Mouse (Mus musculus) hindbrain, embryonic 10.5 days (tissue): ENCODE measurements at regions not wholly inside any gene's neighbourhood (a gene's known extent, or its start where the extent isn't known, plus 50 kb on each side); places are given as distances from the start of the nearest gene placed in this dataset.

Source experiments
- DNase-seq: peaks from one replicate; pipeline ENCODE4 v3.0.0-alpha.2; 2017; ENCODE audit warnings: low spot score
- H3K27ac ChIP-seq: fragments of 300-500 bp; sonication (generic); 2 replicates; pipeline ENCODE4 v1.5.1; 2016; ENCODE audit warnings: mild to moderate bottlenecking, moderate library complexity
- H3K27me3 ChIP-seq: fragments of 300-500 bp; sonication (generic); 2 replicates; pipeline ENCODE4 v1.6.1; 2016; ENCODE audit warnings: mild to moderate bottlenecking; ENCODE audit not compliant: poor library complexity, insufficient read depth, severe bottlenecking
- H3K36me3 ChIP-seq: fragments of 300-500 bp; sonication (generic); 2 replicates; pipeline ENCODE4 v1.6.1; 2016; ENCODE audit warnings: mild to moderate bottlenecking, moderate library complexity
- H3K4me1 ChIP-seq: fragments of 300-500 bp; sonication (generic); replicated peaks from 2 replicates; pipeline ENCODE4 v1.6.1; 2016; ENCODE audit warnings: mild to moderate bottlenecking
- H3K4me3 ChIP-seq: fragments of 300-500 bp; sonication (generic); 2 replicates; pipeline ENCODE4 v1.5.1; 2016; ENCODE audit warnings: mild to moderate bottlenecking, moderate library complexity
- H3K9me3 ChIP-seq: fragments of 300-500 bp; sonication (generic); 2 replicates; pipeline ENCODE4 v1.6.1; 2016; ENCODE audit warnings: mild to moderate bottlenecking, moderate library complexity
- WGBS: fragments of 180-500 bp; shearing (Covaris S2); methylation state at CpG from one replicate; pipeline ENCODE4 v1.1.7; 2016; 5-methylcytosine and 5-hydroxymethylcytosine counted together

DNA sequence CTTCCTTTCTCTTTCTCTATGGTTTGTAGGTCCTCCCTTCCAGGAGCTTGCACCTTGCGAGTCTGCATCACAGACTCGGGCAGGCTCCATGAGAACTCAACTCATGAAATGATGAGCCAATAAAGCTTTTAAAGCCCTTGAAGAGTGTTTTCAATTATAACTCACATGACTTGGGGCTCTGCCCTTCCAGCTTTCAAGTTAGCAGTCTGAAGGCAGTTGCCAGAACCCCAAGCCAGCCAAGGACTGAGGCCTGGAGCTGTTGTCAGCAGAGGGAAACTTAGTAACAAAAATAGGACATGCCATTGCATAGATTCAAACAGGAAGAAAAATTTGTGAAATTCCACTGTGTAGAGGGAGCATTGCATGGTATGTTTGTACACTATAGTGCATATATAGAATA lies 169.3 kb downstream of the Mex3b start:
- no peaks in the 10 kb centered on the region for H3K9me3 ChIP-seq
- WGBS = 71% methylated on average over 2 of the region's 2 CpGs
- H3K4me1 ChIP-seq = peaks cover 13% of the 10 kb centered on the region
- DNase-seq = no peak
- no peak overlapping the region for H3K27ac ChIP-seq
- H3K4me3 ChIP-seq = no peak overlapping the region
- no peaks in the 10 kb centered on the region for H3K36me3 ChIP-seq
- H3K27me3 ChIP-seq = no peaks in the 10 kb centered on the region

DNA sequence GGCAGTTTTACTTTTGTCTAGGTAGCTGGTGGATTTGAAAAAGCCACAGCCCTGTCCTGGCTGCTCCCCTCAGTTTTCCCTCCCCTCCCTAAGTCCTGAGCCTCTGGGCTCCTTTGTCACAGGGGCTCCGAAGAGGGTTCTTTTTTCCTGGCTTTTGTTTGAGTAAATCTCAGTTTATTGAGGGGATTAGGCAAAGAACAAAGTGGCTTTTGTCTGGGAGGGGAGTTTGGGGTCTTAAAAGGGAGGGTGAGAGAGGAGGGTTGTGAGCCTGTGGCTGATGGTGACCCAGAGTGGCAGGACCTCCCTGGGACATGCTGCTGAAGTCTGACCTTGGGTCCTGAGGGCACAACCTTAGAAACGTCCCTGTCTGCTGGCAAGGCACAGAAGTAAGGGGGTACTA lies 170.0 kb downstream of the Mex3b start:
- Histone ChIP-seq H3K27ac (peak overlapping the region; percentile 36), H3K9me3 (no peaks in the 10 kb centered on the region), H3K4me3 (no peak overlapping the region), H3K36me3 (no peaks in the 10 kb centered on the region), H3K27me3 (no peaks in the 10 kb centered on the region), H3K4me1 (peaks cover 13% of the 10 kb centered on the region)
- peak; percentile 21 for DNase-seq
- WGBS = 0% methylated on average over 2 of the region's 2 CpGs

DNA sequence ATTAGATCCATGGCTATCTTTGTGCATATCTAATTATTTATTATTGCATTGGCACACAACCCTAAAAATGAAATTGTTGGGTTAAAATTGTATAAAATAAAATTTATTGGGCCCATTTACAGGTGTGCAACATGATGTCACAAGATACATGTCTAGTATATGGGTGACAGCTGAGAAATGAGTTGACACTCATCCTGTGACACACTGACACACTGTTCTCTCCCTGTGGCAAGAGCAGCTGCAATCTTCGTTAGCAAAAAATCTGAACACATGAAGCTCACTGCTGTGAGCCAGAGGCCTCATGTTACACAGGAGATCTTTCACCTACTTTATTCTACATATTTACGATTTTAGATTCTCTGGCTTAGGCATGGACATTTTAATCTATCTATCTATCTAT lies 170.6 kb downstream of the Mex3b start:
- H3K4me1 ChIP-seq = peaks cover 13% of the 10 kb centered on the region
- DNase-seq = no peak
- H3K9me3 ChIP-seq = no peaks in the 10 kb centered on the region
- no peaks in the 10 kb centered on the region for H3K27me3 ChIP-seq
- 0 out of 2 replicates have a peak overlapping the region, but pooled peaks have one; percentile 36 for H3K27ac ChIP-seq
- WGBS = 51% methylated on average over 2 of the region's 2 CpGs
- no peak overlapping the region for H3K4me3 ChIP-seq
- H3K36me3 ChIP-seq = no peaks in the 10 kb centered on the region

DNA sequence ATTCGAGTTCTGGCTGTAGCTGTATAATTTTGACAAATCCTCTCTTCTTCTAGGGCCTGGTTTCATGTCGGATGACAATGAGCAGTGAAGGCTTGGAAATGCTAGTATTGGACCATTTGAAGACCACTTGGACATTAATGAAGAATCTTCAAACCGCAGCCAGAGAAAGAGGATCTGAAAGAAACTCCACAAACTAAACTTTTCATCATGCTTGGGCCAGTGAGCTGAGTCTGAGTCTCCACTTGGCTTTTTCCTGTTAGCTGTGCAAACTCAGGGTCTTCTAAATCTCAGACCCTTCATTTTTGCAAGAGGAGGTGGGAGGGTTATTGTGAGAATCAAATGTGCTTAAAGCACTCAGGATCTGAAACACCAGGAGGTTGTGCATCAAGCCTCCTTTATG lies 176.6 kb downstream of the Mex3b start:
- DNase-seq = no peak
- no peaks in the 10 kb centered on the region for H3K4me1 ChIP-seq
- no peaks in the 10 kb centered on the region for H3K36me3 ChIP-seq
- H3K9me3 ChIP-seq = no peaks in the 10 kb centered on the region
- no peak overlapping the region for H3K27ac ChIP-seq
- H3K4me3 ChIP-seq = no peak overlapping the region
- H3K27me3 ChIP-seq = no peaks in the 10 kb centered on the region
- WGBS = 90% methylated on average over 3 of the region's 3 CpGs

DNA sequence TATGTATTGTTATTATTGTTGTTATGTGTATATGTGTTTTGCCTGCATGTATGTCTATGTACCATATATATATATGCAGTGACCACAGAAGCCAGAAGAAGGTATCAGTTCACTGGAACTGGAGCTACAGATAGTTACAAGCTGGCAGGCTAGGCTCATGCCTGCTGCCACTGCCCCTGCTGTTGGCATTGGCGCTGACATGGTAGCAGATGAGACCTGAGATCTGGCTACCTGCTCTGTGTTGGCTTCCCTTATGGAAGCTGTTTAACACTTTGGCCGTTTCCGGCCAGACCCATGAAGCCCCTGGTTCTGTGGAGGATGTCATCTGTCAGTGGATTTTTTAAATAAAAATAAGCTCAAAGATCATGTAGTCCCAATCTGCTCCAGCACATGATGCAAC lies 178.1 kb downstream of the Mex3b start:
- no peaks in the 10 kb centered on the region for H3K36me3 ChIP-seq
- WGBS = 94% methylated on average over 3 of the region's 3 CpGs
- peaks cover 7% of the 10 kb centered on the region; the same call in 1 of the 2 replicates for H3K4me1 ChIP-seq
- H3K27me3 ChIP-seq = no peaks in the 10 kb centered on the region
- DNase-seq = no peak
- H3K27ac ChIP-seq = no peak overlapping the region
- no peak overlapping the region for H3K4me3 ChIP-seq
- no peaks in the 10 kb centered on the region for H3K9me3 ChIP-seq

DNA sequence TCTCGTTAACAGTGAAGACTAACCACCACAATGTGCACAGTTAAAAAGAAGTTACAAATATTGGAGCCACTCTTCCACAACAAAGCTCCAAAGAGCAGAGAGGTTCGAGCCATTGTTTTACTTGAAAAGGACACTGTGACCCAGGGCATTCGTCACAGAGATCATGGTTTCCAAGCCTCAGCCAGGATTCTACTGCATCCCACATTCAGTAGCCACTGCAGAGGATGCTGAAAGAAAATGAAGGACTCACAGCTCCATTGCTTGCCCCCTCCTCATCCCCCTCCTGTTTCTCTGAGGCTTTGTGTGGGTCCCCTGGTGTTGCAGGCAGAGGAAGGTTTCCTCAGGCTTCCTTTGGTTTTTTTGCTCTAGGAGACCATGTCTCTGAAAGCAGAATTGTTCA lies 182.9 kb downstream of the Mex3b start:
- Histone ChIP-seq H3K4me1 (peaks cover 10% of the 10 kb centered on the region; the same call in 1 of the 2 replicates), H3K27me3 (no peaks in the 10 kb centered on the region), H3K4me3 (no peak overlapping the region), H3K36me3 (no peaks in the 10 kb centered on the region), H3K27ac (peak overlapping the region; percentile 56; the same call in 1 of the 2 replicates), H3K9me3 (no peaks in the 10 kb centered on the region)
- peak; percentile 18 for DNase-seq
- 25% methylated on average over 3 of the region's 3 CpGs for WGBS

DNA sequence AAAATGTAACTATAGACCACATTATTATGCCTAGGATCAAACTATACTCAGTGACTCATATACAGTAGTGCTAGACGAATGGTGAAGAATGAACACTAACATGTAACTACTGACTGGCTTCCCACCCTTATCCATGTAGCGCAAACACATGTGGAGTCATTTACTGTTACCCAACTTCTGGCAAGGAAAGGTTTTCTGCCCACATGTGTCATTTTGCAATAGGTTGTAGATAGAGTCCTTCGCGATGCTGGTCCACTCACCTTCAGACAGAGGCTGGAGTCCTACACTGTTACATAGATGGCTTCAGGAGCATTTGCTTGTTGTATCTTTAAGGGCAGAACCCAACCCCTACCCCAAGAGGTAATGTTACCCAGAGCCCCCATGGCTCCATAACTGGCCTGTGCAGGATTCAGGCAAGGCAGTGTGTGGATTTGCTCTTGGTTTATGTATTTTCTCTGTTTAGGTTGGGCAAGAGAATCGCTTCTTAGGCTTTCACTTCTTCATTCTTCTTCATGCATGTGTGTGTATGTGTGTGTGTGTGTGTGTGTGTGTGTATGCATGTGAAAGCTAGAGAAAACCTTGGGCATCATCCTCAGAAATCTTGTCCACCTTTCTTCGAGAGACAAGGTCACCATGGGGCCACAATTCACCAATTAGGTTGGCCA lies 183.8 kb downstream of the Mex3b start:
- DNase-seq = no peak
- WGBS = 92% methylated on average over 6 of the region's 6 CpGs
- no peaks in the 10 kb centered on the region for H3K36me3 ChIP-seq
- H3K27me3 ChIP-seq = no peaks in the 10 kb centered on the region
- peaks cover 10% of the 10 kb centered on the region; the same call in 1 of the 2 replicates for H3K4me1 ChIP-seq
- no peak overlapping the region for H3K27ac ChIP-seq
- H3K4me3 ChIP-seq = no peak overlapping the region
- no peaks in the 10 kb centered on the region for H3K9me3 ChIP-seq

DNA sequence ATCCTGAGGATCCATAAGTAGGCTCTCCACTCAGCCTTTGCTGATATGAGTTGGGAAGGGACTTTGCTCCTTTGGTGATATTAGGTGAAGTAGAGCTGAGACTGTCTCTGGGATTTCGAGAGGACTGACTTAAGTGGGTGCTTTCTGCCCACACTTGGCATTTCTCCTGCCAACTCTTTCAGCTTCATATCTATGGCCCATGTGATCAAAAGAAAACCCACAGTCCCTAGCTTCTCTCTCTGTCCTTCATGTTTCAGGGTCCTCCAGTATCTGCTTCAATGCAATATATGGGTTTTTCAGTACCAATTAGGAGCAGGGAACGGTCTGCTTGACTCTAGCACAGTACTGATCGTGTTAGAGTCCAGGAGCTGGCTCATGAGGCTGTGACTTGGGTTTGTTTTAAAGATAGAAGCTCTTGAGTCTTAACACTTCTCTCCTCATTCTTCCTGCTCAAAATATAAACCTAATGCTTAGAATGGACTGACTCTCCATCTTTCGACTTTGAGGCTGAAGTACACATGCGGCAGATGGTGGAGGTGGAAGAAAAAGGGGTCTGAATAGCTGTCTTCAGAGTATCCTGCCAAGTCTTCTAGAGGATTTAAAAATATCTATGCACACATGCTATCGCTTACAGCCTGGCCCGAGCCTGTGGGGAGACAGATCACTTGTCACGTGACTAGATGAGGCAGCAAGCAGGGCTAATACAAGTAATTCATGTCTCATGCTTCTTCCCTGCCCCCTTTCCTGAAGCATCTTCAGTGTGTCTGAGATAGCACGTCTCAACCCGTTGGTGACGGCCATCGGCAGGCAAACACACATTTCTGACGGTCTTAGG lies 189.2 kb downstream of the Mex3b start:
- no peak overlapping the region for H3K27ac ChIP-seq
- WGBS = 92% methylated on average over 13 of the region's 13 CpGs
- no peak for DNase-seq
- H3K36me3 ChIP-seq = no peaks in the 10 kb centered on the region
- no peak overlapping the region for H3K4me3 ChIP-seq
- H3K4me1 ChIP-seq = peaks cover 8% of the 10 kb centered on the region; the same call in 1 of the 2 replicates
- H3K27me3 ChIP-seq = no peaks in the 10 kb centered on the region
- H3K9me3 ChIP-seq = no peaks in the 10 kb centered on the region

DNA sequence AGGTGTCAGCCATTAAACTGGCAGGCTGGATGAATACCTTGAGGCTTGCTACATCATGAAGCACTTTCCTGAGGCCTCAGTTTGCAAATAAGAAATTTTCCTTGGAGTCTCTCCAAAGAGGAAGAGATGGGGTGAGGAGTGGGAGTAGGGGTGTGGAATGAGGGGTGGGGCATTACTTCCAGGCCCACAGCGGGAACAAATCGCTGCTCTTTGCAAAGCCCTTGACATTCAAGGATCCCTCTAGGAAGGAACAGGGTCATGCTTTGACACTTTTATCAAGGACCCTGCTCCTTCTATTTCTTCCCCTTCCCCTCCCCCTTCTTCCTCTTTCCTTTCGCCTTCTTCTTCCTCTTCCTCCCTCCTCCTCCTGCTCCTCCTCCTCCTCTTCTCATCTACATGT lies 193.2 kb downstream of the Mex3b start:
- no peak for DNase-seq

DNA sequence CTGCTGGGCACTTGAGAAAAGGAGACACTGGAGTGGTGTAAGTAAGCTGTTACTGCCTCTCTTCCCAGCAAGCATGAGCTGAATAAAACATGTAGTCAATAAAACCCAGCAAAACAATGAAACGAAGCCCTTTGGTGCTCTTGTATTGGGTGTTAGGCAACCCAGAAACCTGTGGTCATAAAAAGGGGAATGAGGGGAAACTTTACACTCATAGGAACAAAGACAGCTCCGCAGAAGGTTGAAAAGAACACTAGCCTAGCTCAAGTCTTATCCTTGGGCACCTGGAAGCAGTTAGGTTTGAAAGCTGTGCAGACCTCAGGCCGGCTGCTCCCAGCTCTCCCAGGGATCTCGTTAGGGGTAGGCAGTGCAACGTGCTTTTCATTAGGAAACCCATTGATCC lies 193.6 kb downstream of the Mex3b start:
- no peaks in the 10 kb centered on the region for H3K27me3 ChIP-seq
- no peaks in the 10 kb centered on the region for H3K36me3 ChIP-seq
- WGBS = 58% methylated on average over 5 of the region's 5 CpGs
- peak overlapping the region; percentile 43; the same call in 1 of the 2 replicates for H3K27ac ChIP-seq
- peaks cover 8% of the 10 kb centered on the region; the same call in 1 of the 2 replicates for H3K4me1 ChIP-seq
- DNase-seq = no peak
- no peak overlapping the region for H3K4me3 ChIP-seq
- no peaks in the 10 kb centered on the region for H3K9me3 ChIP-seq

More for the DNA sequence above, 193.2 kb downstream of the Mex3b start:
- Histone ChIP-seq H3K9me3 (no peaks in the 10 kb centered on the region), H3K27ac (peak overlapping the region; percentile 43; the same call in 1 of the 2 replicates), H3K27me3 (no peaks in the 10 kb centered on the region), H3K4me3 (no peak overlapping the region), H3K4me1 (peaks cover 8% of the 10 kb centered on the region; the same call in 1 of the 2 replicates), H3K36me3 (no peaks in the 10 kb centered on the region)
- 74% methylated on average over 3 of the region's 3 CpGs for WGBS

DNA sequence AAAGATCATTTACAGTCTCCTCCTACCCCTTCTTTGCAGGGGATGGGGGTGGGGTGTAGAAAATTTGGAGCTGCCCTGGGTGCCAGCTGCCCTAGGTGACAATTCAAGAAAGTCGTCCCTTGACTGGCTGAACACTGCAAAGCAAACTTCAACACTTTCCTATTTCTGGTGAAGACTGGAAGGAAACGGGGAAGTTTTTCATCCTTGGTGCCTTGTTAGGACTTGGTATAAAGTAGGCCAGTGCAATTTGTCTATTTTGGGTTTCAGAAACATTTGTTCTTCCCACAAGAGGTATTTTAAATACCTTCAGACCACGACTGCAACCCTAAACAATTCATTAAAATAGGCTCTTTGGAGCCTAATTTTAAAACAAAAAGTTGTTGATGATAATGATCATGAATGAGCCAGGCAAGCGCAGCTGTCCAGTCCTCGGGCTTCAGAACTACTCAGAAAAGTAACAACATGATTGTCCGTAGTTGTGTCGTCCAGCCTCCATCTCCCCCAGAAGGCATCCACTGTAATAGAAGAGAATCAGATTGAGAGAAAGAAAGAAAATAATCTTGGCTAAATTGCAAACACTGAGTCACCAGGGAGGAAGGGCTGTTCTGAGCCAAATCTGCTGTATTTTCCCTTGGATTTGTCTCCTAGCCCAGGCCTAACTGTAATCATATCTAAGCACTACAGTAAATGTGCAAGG lies 194.2 kb downstream of the Mex3b start:
- H3K27me3 ChIP-seq = no peaks in the 10 kb centered on the region
- peaks cover 8% of the 10 kb centered on the region; the same call in 1 of the 2 replicates for H3K4me1 ChIP-seq
- no peaks in the 10 kb centered on the region for H3K9me3 ChIP-seq
- no peak overlapping the region for H3K4me3 ChIP-seq
- no peak for DNase-seq
- no peaks in the 10 kb centered on the region for H3K36me3 ChIP-seq
- WGBS = 82% methylated on average over 7 of the region's 7 CpGs
- peak overlapping the region; percentile 29; the same call in 1 of the 2 replicates for H3K27ac ChIP-seq

DNA sequence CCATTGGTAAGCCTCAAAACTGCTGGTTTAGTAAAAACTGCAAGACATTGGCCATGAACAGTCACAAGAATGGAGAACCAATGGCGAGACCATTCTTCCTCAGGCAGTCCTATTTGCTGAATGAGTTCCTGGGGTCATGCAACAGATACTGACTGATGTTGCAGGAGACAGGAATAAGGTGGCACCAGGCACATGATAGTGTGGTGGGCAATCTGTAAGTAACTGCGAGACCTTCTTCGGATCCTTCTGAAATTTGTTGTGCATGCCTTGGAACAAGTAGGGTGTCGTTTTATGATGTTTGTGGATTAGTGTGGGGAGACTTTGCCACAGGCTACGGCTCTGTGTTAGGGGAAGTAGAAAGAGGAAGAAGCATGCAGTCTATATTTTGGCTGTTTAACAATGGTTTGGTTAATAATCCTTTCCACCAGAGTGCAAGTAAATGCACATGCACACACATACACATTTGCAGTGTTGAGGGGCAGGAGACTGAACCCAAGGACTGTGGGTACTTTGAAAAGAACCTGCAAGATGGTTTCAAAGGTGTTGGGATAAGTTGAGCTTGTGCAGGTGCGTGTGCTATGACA lies 194.9 kb downstream of the Mex3b start:
- Histone ChIP-seq H3K27me3 (no peaks in the 10 kb centered on the region), H3K4me3 (no peak overlapping the region), H3K36me3 (no peaks in the 10 kb centered on the region), H3K4me1 (peaks cover 8% of the 10 kb centered on the region; the same call in 1 of the 2 replicates), H3K27ac (peak overlapping the region; percentile 29; the same call in 1 of the 2 replicates), H3K9me3 (no peaks in the 10 kb centered on the region)
- DNase-seq = no peak
- WGBS = 89% methylated on average over 6 of the region's 6 CpGs
